In genomic region chr19:8992769-8993624, GRCm38 (mm10) we compare ENCODE assay signal across 8 mouse cellular contexts. TPM values are rescaled to one million over a fixed set of nuclear protein-coding genes. Genes with fewer than 3 reads are reported as not detected.
DNase-seq lines count a peak whose midpoint lies in the region; ATAC-seq lines count a peak whose summit lies in the region.

No protein-coding gene starts in this region.

- no peaks in the 10 kb centered on the region for H3K36me3 ChIP-seq in embryonic facial prominence, embryonic 12.5 days
- no peaks in the 10 kb centered on the region for H3K36me3 ChIP-seq in heart, embryonic 14.5 days (ENCODE audit: control insufficient read depth, insufficient read depth, low read length)

- no peak overlapping the region for H3K4me3 ChIP-seq in embryonic facial prominence, embryonic 12.5 days
- H3K4me3 ChIP-seq in heart, embryonic 14.5 days (ENCODE audit: control insufficient read depth in 1 of 2, insufficient read depth in 1 of 2, low read depth in 1 of 2, low read length in 2 of 2): peak overlapping the region in 1 of 2 experiments; percentile 12; a peak in 1 of 4 replicates

- peak; percentile 84 for DNase-seq in A20 (ENCODE audit: low read depth, low spot score)
- DNase-seq in kidney, postnatal 10 days: peak; percentile 93
- peak; percentile 90 to 93 for DNase-seq in lung, adult 18-20 months
- DNase-seq in ovary, postnatal 14 days (ENCODE audit: low spot score): peak; percentile 79
- DNase-seq in thymus, postnatal 10 days (ENCODE audit: low spot score in 2 of 2): peak; percentile 73 to 86

- H3K27ac ChIP-seq in embryonic facial prominence, embryonic 12.5 days: peak overlapping the region; percentile 64; the same call in 1 of the 2 replicates
- peak overlapping the region; percentile 81 to 98 for H3K27ac ChIP-seq in heart, embryonic 14.5 days (replicated peaks in 1 of 2; ENCODE audit: control insufficient read depth in 1 of 2, insufficient read depth in 1 of 2, low read depth in 2 of 2, low read length in 2 of 2)

- H3K4me1 ChIP-seq in embryonic facial prominence, embryonic 12.5 days: peaks cover 58% of the 10 kb centered on the region
- H3K4me1 ChIP-seq in heart, embryonic 14.5 days (ENCODE audit: control insufficient read depth in 2 of 2, insufficient read depth in 2 of 2, low read length in 2 of 2): peaks cover 50 to 78% of the 10 kb centered on the region in 2 experiments

- peak; percentile 22 for ATAC-seq in activated CD4-positive, CD25-positive, alpha-beta regulatory T cell, adult 4 months
- ATAC-seq in embryonic facial prominence, embryonic 12.5 days (ENCODE audit: insufficient number of reproducible peaks, insufficient read depth, low FRiP score, low TSS enrichment): no peak
- peak; percentile 28 for ATAC-seq in heart, embryonic 14.5 days (ENCODE audit: insufficient number of reproducible peaks, insufficient read depth, low FRiP score, low read depth)

- H3K9me3 ChIP-seq in embryonic facial prominence, embryonic 12.5 days: no peaks in the 10 kb centered on the region
- H3K9me3 ChIP-seq in heart, embryonic 14.5 days (ENCODE audit: control insufficient read depth, low read length): no peaks in the 10 kb centered on the region

- 30% methylated on average over 12 of the region's 12 CpGs for WGBS in embryonic facial prominence, embryonic 12.5 days
- 34% methylated on average over 12 of the region's 12 CpGs for WGBS in heart, embryonic 14.5 days

- H3K9ac ChIP-seq in embryonic facial prominence, embryonic 12.5 days: no peak overlapping the region
- peak overlapping the region; percentile 97 for H3K9ac ChIP-seq in heart, embryonic 14.5 days (ENCODE audit: low read length)

- H3K4me2 ChIP-seq in embryonic facial prominence, embryonic 12.5 days (replicated peaks): peak overlapping the region; percentile 68
- H3K4me2 ChIP-seq in heart, embryonic 14.5 days (ENCODE audit: low read length): peak overlapping the region; percentile 77

- no peaks in the 10 kb centered on the region for H3K27me3 ChIP-seq in embryonic facial prominence, embryonic 12.5 days
- H3K27me3 ChIP-seq in heart, embryonic 14.5 days (ENCODE audit: control insufficient read depth, insufficient read depth, low read length): no peaks in the 10 kb centered on the region

RNA-seq across cellular contexts. Expression of gene Ahnak, which starts 3.9 kb away (rescaled TPM):
- 10 to 100 TPM; 47.2 to 60.1 TPM for polyA plus RNA-seq in activated CD4-positive, CD25-positive, alpha-beta regulatory T cell, adult 4 months (2017; shearing (Covaris generic))
- polyA plus RNA-seq in embryonic facial prominence, embryonic 12.5 days (2016; fragmentation: Nextera tagmentation; extraction: Ambion mirVana): 24.4 and 27.7 TPM in 2 replicates
- polyA plus RNA-seq in heart, embryonic 14.5 days (2014; fragmentation: Nextera tagmentation; extraction: Ambion mirVana): 29.4 and 30.6 TPM in 2 replicates

RNA-seq across cellular contexts. Expression of gene Eef1g, which starts 26.2 kb away (rescaled TPM):
- 100 to 1,000 TPM; 589 to 842 TPM for polyA plus RNA-seq in activated CD4-positive, CD25-positive, alpha-beta regulatory T cell, adult 4 months (2017; shearing (Covaris generic))
- polyA plus RNA-seq in embryonic facial prominence, embryonic 12.5 days (2016; fragmentation: Nextera tagmentation; extraction: Ambion mirVana): 471 and 477 TPM in 2 replicates
- polyA plus RNA-seq in heart, embryonic 14.5 days (2014; fragmentation: Nextera tagmentation; extraction: Ambion mirVana): 234 and 253 TPM in 2 replicates

RNA-seq across cellular contexts. Expression of gene Tut1, which starts 39.4 kb away (rescaled TPM):
- 10 to 100 TPM; 21.3 to 25.1 TPM for polyA plus RNA-seq in activated CD4-positive, CD25-positive, alpha-beta regulatory T cell, adult 4 months (2017; shearing (Covaris generic))
- polyA plus RNA-seq in embryonic facial prominence, embryonic 12.5 days (2016; fragmentation: Nextera tagmentation; extraction: Ambion mirVana): 35.6 and 38.1 TPM in 2 replicates
- polyA plus RNA-seq in heart, embryonic 14.5 days (2014; fragmentation: Nextera tagmentation; extraction: Ambion mirVana): 14.5 and 15.6 TPM in 2 replicates

RNA-seq across cellular contexts. Expression of gene Mta2, which starts 51.3 kb away (rescaled TPM):
- polyA plus RNA-seq in activated CD4-positive, CD25-positive, alpha-beta regulatory T cell, adult 4 months (2017; shearing (Covaris generic)): 100 to 1,000 TPM in 1 of 2 experiments, 10 to 100 TPM in 1; 58.5 to 101 TPM
- 202 and 211 TPM in 2 replicates for polyA plus RNA-seq in embryonic facial prominence, embryonic 12.5 days (2016; fragmentation: Nextera tagmentation; extraction: Ambion mirVana)
- 19.8 and 26.5 TPM in 2 replicates for polyA plus RNA-seq in heart, embryonic 14.5 days (2014; fragmentation: Nextera tagmentation; extraction: Ambion mirVana)
